Mouse (Mus musculus) erythroblast, embryonic 14.5 days (primary cell): ENCODE measurements around the gene Aipl1.

Experiments used
- GATA1 ChIP-seq: IDR thresholded peaks from 2 replicates; pipeline ENCODE4 v1.6.1; 2012; ENCODE audit warnings: low read length, inconsistent platforms, mixed read lengths
- TAL1 ChIP-seq: IDR thresholded peaks from 3 replicates; pipeline ENCODE4 v1.6.1; 2012; ENCODE audit warnings: low read length, inconsistent platforms, mixed read lengths

DNA sequence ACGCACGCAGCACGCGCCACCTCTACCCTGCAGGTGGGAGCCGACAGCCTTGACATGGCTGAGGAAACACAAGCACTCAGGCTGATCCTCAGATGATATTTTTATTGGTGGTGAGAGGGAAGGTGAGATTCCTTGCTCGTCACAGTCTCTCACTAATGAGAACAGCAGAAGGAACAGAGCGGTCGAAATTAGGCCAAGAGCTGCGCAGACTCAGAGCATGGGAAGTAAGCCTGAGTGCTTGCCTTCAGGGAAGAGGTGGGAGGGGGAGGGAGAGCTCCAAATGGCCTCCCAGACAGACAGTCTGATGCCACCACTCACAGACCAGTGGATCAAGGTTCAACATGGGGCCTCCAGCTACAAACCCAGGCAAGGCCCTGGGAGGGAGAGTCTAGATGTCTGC lies 10.8 kb downstream of the Aipl1 start:
- TF ChIP-seq GATA1, result no peak
- no peak for TF ChIP-seq TAL1
